Mouse (Mus musculus) heart, embryonic 11.5 days (tissue): ENCODE measurements around the gene Olfr46. TPM values are rescaled to one million over a fixed set of nuclear protein-coding genes. Genes with fewer than 3 reads are reported as not detected.
"Not testable (repeated sequence)": the region's sequence is repeated elsewhere in the genome, so short reads cannot be mapped to it uniquely, and the experiment has no call there.

Source experiments
- ATAC-seq: fragments of 200-750 bp; cut with Nextera tagmentation; replicated peaks from 2 replicates; pipeline ENCODE4 v1.8.0; 2017; ENCODE audit warnings: moderate library complexity; ENCODE audit not compliant: insufficient number of reproducible peaks, low FRiP score, low TSS enrichment
- H3K27ac ChIP-seq: fragments of 300-500 bp; sonication (generic); 2 replicates; pipeline ENCODE4 v1.5.1; 2014; ENCODE audit warnings: mild to moderate bottlenecking, low read depth, low read length
- H3K27me3 ChIP-seq: fragments of 300-500 bp; sonication (generic); 2 replicates; pipeline ENCODE4 v1.6.1; 2014; ENCODE audit warnings: mild to moderate bottlenecking, low read length, mixed read lengths; ENCODE audit not compliant: control insufficient read depth, insufficient read depth
- H3K36me3 ChIP-seq: fragments of 300-500 bp; sonication (generic); 2 replicates; pipeline ENCODE4 v1.6.1; 2014; ENCODE audit warnings: mild to moderate bottlenecking, low read length, moderate library complexity, mixed read lengths; ENCODE audit not compliant: control insufficient read depth, insufficient read depth
- H3K4me1 ChIP-seq: fragments of 300-500 bp; sonication (generic); 2 replicates; pipeline ENCODE4 v1.6.1; 2014; ENCODE audit warnings: low read length; ENCODE audit not compliant: control insufficient read depth, insufficient read depth
- H3K4me2 ChIP-seq: fragments of 300-500 bp; sonication (generic); 2 replicates; pipeline ENCODE4 v1.6.1; 2014; ENCODE audit warnings: mild to moderate bottlenecking, moderate library complexity
- H3K4me3 ChIP-seq: fragments of 300-500 bp; sonication (generic); 2 replicates; pipeline ENCODE4 v1.5.1; 2014; ENCODE audit warnings: low read depth, low read length
- H3K9ac ChIP-seq: fragments of 300-500 bp; sonication (generic); 2 replicates; pipeline ENCODE4 v1.6.1; 2014; ENCODE audit warnings: mild to moderate bottlenecking, low read depth, low read length, moderate library complexity
- H3K9me3 ChIP-seq: fragments of 300-500 bp; sonication (generic); replicated peaks from 2 replicates; pipeline ENCODE4 v1.6.1; 2016; ENCODE audit warnings: low read length; ENCODE audit not compliant: control insufficient read depth
- WGBS: fragments of 180-500 bp; shearing (Covaris S2); extraction: QIAGEN DNeasy Blood & Tissue Kit; methylation state at CpG from one replicate; pipeline ENCODE4 v1.1.7; 2014; ENCODE audit not compliant: insufficient replicate concordance; 5-methylcytosine and 5-hydroxymethylcytosine counted together
- polyA plus RNA-seq: library from polyadenylated mRNA; unstranded; fragments of >200 nt; fragmentation: Nextera tagmentation; extraction: Ambion mirVana; gene quantifications from 2 replicates; pipeline ENCODE4 v1.2.1, GENCODE M21; 2014

The Olfr46 gene
- polyA plus RNA-seq: not detected in 2 replicates

GRCm38 (mm10) chr7:140600969-140601368 lies at the start of gene Olfr46:
Gene Olfr46 (plus strand): TSS chr7:140601269.
- not testable (repeated sequence) for H3K36me3 ChIP-seq, H3K4me1 ChIP-seq, ATAC-seq, H3K9me3 ChIP-seq, H3K9ac ChIP-seq, H3K27ac ChIP-seq, H3K27me3 ChIP-seq, H3K4me2 ChIP-seq, H3K4me3 ChIP-seq
- WGBS: 70% methylated on average over 2 of the region's 2 CpGs

DNA sequence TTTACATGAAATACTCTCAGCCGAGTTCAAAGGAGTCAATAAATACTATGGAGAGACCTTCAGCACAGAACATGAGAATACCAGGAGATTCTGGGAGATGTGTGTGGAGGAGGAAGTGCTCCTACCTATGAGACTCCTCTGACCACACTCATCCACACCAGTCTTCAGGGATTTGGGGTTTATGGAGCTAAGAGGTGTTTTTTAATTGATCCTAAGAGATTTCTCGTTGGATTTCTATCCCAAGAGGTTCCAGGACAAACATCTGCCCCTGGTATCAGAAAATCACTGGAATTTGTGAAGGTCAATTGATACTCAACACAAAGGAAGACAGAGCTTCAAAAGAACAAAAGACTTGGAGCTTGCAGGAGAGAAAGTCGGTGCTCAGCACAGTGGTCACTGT lies 33.5 kb upstream of the Olfr46 start, which contains the start of gene Olfr538:
Gene Olfr538 (plus strand): TSS at position 301 of the 400 bp plus-strand sequence.
- Histone ChIP-seq H3K4me2 (no peak within 1 kb of the TSS), H3K27me3 (no peaks in the 10 kb centered on the region), H3K4me1 (no peaks in the 10 kb centered on the region), H3K27ac (no peak within 1 kb of the TSS), H3K4me3 (no peak within 1 kb of the TSS), H3K9me3 (no peaks in the 10 kb centered on the region), H3K9ac (no peak within 1 kb of the TSS), H3K36me3 (no peaks in the 10 kb centered on the region)
- ATAC-seq: no peak
- WGBS: 64% methylated on average over 3 of the region's 3 CpGs

DNA sequence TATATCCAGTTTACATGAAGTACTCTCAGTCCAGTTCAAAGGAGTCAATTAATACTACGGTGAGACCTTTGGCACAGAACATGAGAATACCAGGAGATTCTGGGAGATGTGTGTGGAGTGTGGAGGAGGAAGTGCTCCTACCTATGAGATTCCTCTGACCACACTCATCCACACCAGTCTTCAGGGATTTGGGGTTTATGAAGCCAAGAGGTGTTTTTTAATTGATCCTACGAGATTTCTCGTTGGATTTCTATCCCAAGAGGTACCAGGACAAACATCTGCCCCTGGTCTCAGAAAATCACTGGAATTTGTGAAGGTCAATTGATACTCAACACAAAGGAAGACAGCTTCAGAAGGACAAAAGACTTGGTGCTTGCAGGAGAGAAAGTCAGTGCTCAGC lies 27.6 kb downstream of the Olfr46 start, which contains the start of gene Olfr61:
Gene Olfr61 (plus strand): TSS at position 301 of the 400 bp plus-strand sequence.
- H3K9me3 ChIP-seq, H3K27ac ChIP-seq, H3K4me1 ChIP-seq, H3K4me2 ChIP-seq, H3K9ac ChIP-seq, ATAC-seq, H3K36me3 ChIP-seq, H3K4me3 ChIP-seq, H3K27me3 ChIP-seq: not testable (repeated sequence)
- 79% methylated on average over 3 of the region's 3 CpGs for whole genome bisulfite sequencing

- no peak for ATAC-seq
- Histone ChIP-seq H3K36me3 (no peaks in the 10 kb centered on the region), H3K9me3 (no peaks in the 10 kb centered on the region), H3K4me2 (no peak overlapping the region), H3K4me1 (no peaks in the 10 kb centered on the region), H3K4me3 (no peak overlapping the region), H3K9ac (no peak overlapping the region), H3K27ac (no peak overlapping the region), H3K27me3 (no peaks in the 10 kb centered on the region)
- 64% methylated on average over 1 of the region's 1 CpGs for WGBS
Measured at GRCm38 (mm10) chr7:140630559-140630958, 29.5 kb downstream of the Olfr46 start.

DNA sequence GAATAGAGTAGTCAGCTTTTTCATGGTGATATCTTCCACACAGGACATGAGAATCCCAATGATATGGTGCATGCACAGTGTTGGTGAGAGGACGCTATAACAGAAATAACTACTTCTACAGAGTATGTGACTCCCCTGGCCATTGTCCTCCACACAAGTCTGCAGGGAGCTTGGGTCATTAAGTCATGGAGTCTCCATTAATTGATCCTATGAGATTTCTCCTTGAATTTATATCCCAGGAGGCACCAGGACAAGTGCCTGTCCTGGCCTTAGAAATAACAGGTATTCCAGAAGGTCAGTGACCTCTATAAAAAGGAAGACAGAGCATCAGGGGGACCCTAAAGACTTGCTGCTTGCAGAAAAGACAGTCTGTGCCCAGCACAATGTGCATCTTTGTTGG lies 45.1 kb downstream of the Olfr46 start, which contains the start of gene Olfr53:
Gene Olfr53 (plus strand): TSS at position 301 of the 400 bp plus-strand sequence.
- Histone ChIP-seq H3K36me3 (no peaks in the 10 kb centered on the region), H3K9me3 (no peaks in the 10 kb centered on the region), H3K4me1 (no peaks in the 10 kb centered on the region), H3K27ac (no peak within 1 kb of the TSS), H3K4me2 (no peak within 1 kb of the TSS), H3K4me3 (no peak within 1 kb of the TSS), H3K27me3 (no peaks in the 10 kb centered on the region), H3K9ac (no peak within 1 kb of the TSS)
- no peak for ATAC-seq
- 72% methylated on average over 1 of the region's 1 CpGs for WGBS

GRCm38 (mm10) chr7:140659630-140660029 lies 58.6 kb downstream of the Olfr46 start, which contains the start of gene Olfr539:
Gene Olfr539 (plus strand): TSS chr7:140659930.
- no peaks in the 10 kb centered on the region for H3K4me1 ChIP-seq
- no peak within 1 kb of the TSS for H3K4me3 ChIP-seq
- H3K36me3 ChIP-seq: no peaks in the 10 kb centered on the region
- H3K9ac ChIP-seq: no peak within 1 kb of the TSS
- ATAC-seq: no peak
- H3K27me3 ChIP-seq: no peaks in the 10 kb centered on the region
- H3K9me3 ChIP-seq: no peaks in the 10 kb centered on the region
- H3K4me2 ChIP-seq: no peak within 1 kb of the TSS
- H3K27ac ChIP-seq: no peak within 1 kb of the TSS
- WGBS: 69% methylated on average over 4 of the region's 4 CpGs

Other genes with a start within 250 kb of the Olfr46 start
- not detected in 2 replicates for gene Olfr60, start 239.6 kb upstream of the Olfr46 start, polyA plus RNA-seq
- not detected in 2 replicates for gene Olfr530, start 224.9 kb upstream of the Olfr46 start, polyA plus RNA-seq
- gene Olfr531, start 198.4 kb upstream of the Olfr46 start, polyA plus RNA-seq: not detected in 2 replicates
- not detected in 2 replicates for gene Olfr532, start 179.6 kb upstream of the Olfr46 start, polyA plus RNA-seq
- gene Olfr533, start 137.9 kb upstream of the Olfr46 start, polyA plus RNA-seq: not detected in 2 replicates
- not detected in 2 replicates for gene Olfr535, start 117.1 kb upstream of the Olfr46 start, polyA plus RNA-seq
- gene Olfr536, start 93.9 kb upstream of the Olfr46 start, polyA plus RNA-seq: not detected in 2 replicates
- not detected in 2 replicates for gene Olfr538, start 33.4 kb upstream of the Olfr46 start, polyA plus RNA-seq
- gene Olfr61, start 27.7 kb downstream of the Olfr46 start, polyA plus RNA-seq: not detected in 2 replicates
- not detected in 2 replicates for gene Olfr53, start 45.2 kb downstream of the Olfr46 start, polyA plus RNA-seq
- gene Olfr539, start 58.7 kb downstream of the Olfr46 start, polyA plus RNA-seq: not detected in 2 replicates
- not detected in 2 replicates for gene Olfr45, start 80.7 kb downstream of the Olfr46 start, polyA plus RNA-seq
- gene Olfr541, start 96.0 kb downstream of the Olfr46 start, polyA plus RNA-seq: not detected in 2 replicates
- gene Cyp2e1, start 162.5 kb downstream of the Olfr46 start, polyA plus RNA-seq: not detected in 2 replicates
- gene Syce1, start 186.6 kb downstream of the Olfr46 start, polyA plus RNA-seq: 0.25 and 0.70 TPM in 2 replicates
- 0.93 and 1.0 TPM in 2 replicates for gene Zfp941, start 220.9 kb downstream of the Olfr46 start, polyA plus RNA-seq
- not detected in 2 replicates for gene Urah, start 233.7 kb downstream of the Olfr46 start, polyA plus RNA-seq
- not detected in 2 replicates for gene Scgb1c1, start 244.3 kb downstream of the Olfr46 start, polyA plus RNA-seq
- gene Odf3, start 246.5 kb downstream of the Olfr46 start, polyA plus RNA-seq: not detected in 2 replicates